In genomic region chr15:102516293-102516692, GRCm38 (mm10) we compare ENCODE assay signal across 8 mouse cellular contexts. TPM values are rescaled to one million over a fixed set of nuclear protein-coding genes. Genes with fewer than 3 reads are reported as not detected.
DNase-seq lines count a peak whose midpoint lies in the region; ATAC-seq lines count a peak whose summit lies in the region.

No protein-coding gene starts in this region.

- no peaks in the 10 kb centered on the region for H3K27me3 ChIP-seq in hindbrain, embryonic 11.5 days (ENCODE audit: control insufficient read depth, insufficient read depth, low read length)
- H3K27me3 ChIP-seq in midbrain, embryonic 12.5 days: no peaks in the 10 kb centered on the region

- H3K27ac ChIP-seq in hindbrain, embryonic 11.5 days (ENCODE audit: low read depth, low read length): peak overlapping the region; percentile 97
- H3K27ac ChIP-seq in midbrain, embryonic 12.5 days (replicated peaks): peak overlapping the region; percentile 91

- peak; percentile 48 for DNase-seq in retina, postnatal 1 day
- no peak for DNase-seq in retina, embryonic 14.5 days (ENCODE audit: low spot score)
- peak; percentile 86 to 91 for DNase-seq in cerebellum, postnatal 10 days
- DNase-seq in hindbrain, embryonic 11.5 days (ENCODE audit: low spot score): no peak
- DNase-seq in thymus, postnatal 4 days: no peak
- DNase-seq in gastrocnemius, adult 18-20 months (ENCODE audit: low spot score): no peak

- H3K4me3 ChIP-seq in hindbrain, embryonic 11.5 days (ENCODE audit: low read depth, low read length): peak overlapping the region; percentile 60
- peak overlapping the region; percentile 71 for H3K4me3 ChIP-seq in midbrain, embryonic 12.5 days

- peak overlapping the region; percentile 79 for H3K9ac ChIP-seq in hindbrain, embryonic 11.5 days (ENCODE audit: low read depth, low read length)
- H3K9ac ChIP-seq in midbrain, embryonic 12.5 days (replicated peaks): peak overlapping the region; percentile 79

- H3K4me1 ChIP-seq in hindbrain, embryonic 11.5 days (replicated peaks; ENCODE audit: control insufficient read depth, insufficient read depth, low read length): peaks cover 13% of the 10 kb centered on the region
- H3K4me1 ChIP-seq in midbrain, embryonic 12.5 days: peaks cover 56% of the 10 kb centered on the region

- WGBS in hindbrain, embryonic 11.5 days: 2% methylated on average over 12 of the region's 12 CpGs
- WGBS in midbrain, embryonic 12.5 days: under 1% methylated on average over 12 of the region's 12 CpGs

- peak; percentile 0; the same call in 1 of the 2 replicates for ATAC-seq in hindbrain, embryonic 11.5 days (ENCODE audit: low FRiP score)
- no peak; the same call in 1 of the 2 replicates for ATAC-seq in midbrain, embryonic 12.5 days (ENCODE audit: low FRiP score, low read depth)
- ATAC-seq in megakaryocyte-erythroid progenitor cell, adult 5-6 weeks (replicated peaks; ENCODE audit: low FRiP score, low TSS enrichment, poor library complexity, severe bottlenecking): no peak

- H3K36me3 ChIP-seq in hindbrain, embryonic 11.5 days (ENCODE audit: control insufficient read depth, insufficient read depth, low read length): no peaks in the 10 kb centered on the region
- peaks cover 8% of the 10 kb centered on the region for H3K36me3 ChIP-seq in midbrain, embryonic 12.5 days

- peak overlapping the region; percentile 82 for H3K4me2 ChIP-seq in hindbrain, embryonic 11.5 days (replicated peaks; ENCODE audit: low read depth, low read length)
- peak overlapping the region; percentile 92 for H3K4me2 ChIP-seq in midbrain, embryonic 12.5 days (replicated peaks)

- no peaks in the 10 kb centered on the region for H3K9me3 ChIP-seq in hindbrain, embryonic 11.5 days (ENCODE audit: control insufficient read depth, low read length)
- no peaks in the 10 kb centered on the region for H3K9me3 ChIP-seq in midbrain, embryonic 12.5 days

RNA-seq across cellular contexts. Expression of gene Map3k12, which starts 0.6 kb away (rescaled TPM):
- polyA plus RNA-seq in hindbrain, embryonic 11.5 days (2014; fragmentation: Nextera tagmentation; extraction: Ambion mirVana): 21.2 and 23.8 TPM in 2 replicates
- 46.1 and 50.6 TPM in 2 replicates for polyA plus RNA-seq in midbrain, embryonic 12.5 days (2016; fragmentation: Nextera tagmentation; extraction: Ambion mirVana)
- 0.39 TPM in 1 of 2 replicates, not detected in the other for total RNA-seq in megakaryocyte-erythroid progenitor cell, adult 5-6 weeks (2014; fragmentation: Nextera tagmentation)
- total RNA-seq in megakaryocyte-erythroid progenitor cell, adult 5-6 weeks (2017): 0.14 and 0.15 TPM in 2 replicates
- total RNA-seq in gastrocnemius, adult 18-20 months (2021): 1 to 10 TPM in 1 of 2 experiments, under 1 TPM in 1; 0.82 to 1.5 TPM

RNA-seq across cellular contexts. Expression of gene Tarbp2, which starts 1.7 kb away (rescaled TPM):
- 85.2 and 86.3 TPM in 2 replicates for polyA plus RNA-seq in hindbrain, embryonic 11.5 days (2014; fragmentation: Nextera tagmentation; extraction: Ambion mirVana)
- 106 and 107 TPM in 2 replicates for polyA plus RNA-seq in midbrain, embryonic 12.5 days (2016; fragmentation: Nextera tagmentation; extraction: Ambion mirVana)
- total RNA-seq in megakaryocyte-erythroid progenitor cell, adult 5-6 weeks (2014; fragmentation: Nextera tagmentation): 37.4 and 40.7 TPM in 2 replicates
- 17.0 and 19.7 TPM in 2 replicates for total RNA-seq in megakaryocyte-erythroid progenitor cell, adult 5-6 weeks (2017)
- total RNA-seq in gastrocnemius, adult 18-20 months (2021): 10 to 100 TPM; 28.2 to 33.3 TPM

RNA-seq across cellular contexts. Expression of gene Npff, which starts 8.4 kb away (rescaled TPM):
- 2.6 and 2.7 TPM in 2 replicates for polyA plus RNA-seq in hindbrain, embryonic 11.5 days (2014; fragmentation: Nextera tagmentation; extraction: Ambion mirVana)
- polyA plus RNA-seq in midbrain, embryonic 12.5 days (2016; fragmentation: Nextera tagmentation; extraction: Ambion mirVana): 2.5 and 3.1 TPM in 2 replicates
- total RNA-seq in megakaryocyte-erythroid progenitor cell, adult 5-6 weeks (2014; fragmentation: Nextera tagmentation): 5.1 and 8.2 TPM in 2 replicates
- total RNA-seq in megakaryocyte-erythroid progenitor cell, adult 5-6 weeks (2017): 0.89 and 3.4 TPM in 2 replicates
- total RNA-seq in gastrocnemius, adult 18-20 months (2021): 1 to 10 TPM; 1.5 to 1.8 TPM

RNA-seq across cellular contexts. Expression of gene Gm10337, which starts 12.8 kb away (rescaled TPM):
- 5.1 and 8.8 TPM in 2 replicates for polyA plus RNA-seq in hindbrain, embryonic 11.5 days (2014; fragmentation: Nextera tagmentation; extraction: Ambion mirVana)
- 4.6 and 9.6 TPM in 2 replicates for polyA plus RNA-seq in midbrain, embryonic 12.5 days (2016; fragmentation: Nextera tagmentation; extraction: Ambion mirVana)
- not detected in 2 replicates for total RNA-seq in megakaryocyte-erythroid progenitor cell, adult 5-6 weeks (2014; fragmentation: Nextera tagmentation)
- not detected in 2 replicates for total RNA-seq in megakaryocyte-erythroid progenitor cell, adult 5-6 weeks (2017)
- total RNA-seq in gastrocnemius, adult 18-20 months (2021): not detected

RNA-seq across cellular contexts. Expression of gene Pcbp2, which starts 46.0 kb away (rescaled TPM):
- 238 and 273 TPM in 2 replicates for polyA plus RNA-seq in hindbrain, embryonic 11.5 days (2014; fragmentation: Nextera tagmentation; extraction: Ambion mirVana)
- polyA plus RNA-seq in midbrain, embryonic 12.5 days (2016; fragmentation: Nextera tagmentation; extraction: Ambion mirVana): 168 and 186 TPM in 2 replicates
- total RNA-seq in megakaryocyte-erythroid progenitor cell, adult 5-6 weeks (2014; fragmentation: Nextera tagmentation): 749 and 832 TPM in 2 replicates
- 152 and 207 TPM in 2 replicates for total RNA-seq in megakaryocyte-erythroid progenitor cell, adult 5-6 weeks (2017)
- total RNA-seq in gastrocnemius, adult 18-20 months (2021): 100 to 1,000 TPM; 403 to 410 TPM

Comparison
In these comparisons a context has a peak if more than half of its experiments do, and no peak if none do; other contexts are left out.
1. DNase-seq: peak in retina, postnatal 1 day (single experiment) and cerebellum, postnatal 10 days (2 of 2); none in retina, embryonic 14.5 days (single experiment), hindbrain, embryonic 11.5 days (single experiment), thymus, postnatal 4 days (single experiment) and gastrocnemius, adult 18-20 months (single experiment).